Mouse (Mus musculus): Measurements from ENCODE around the gene Prlr.

- no peak for TF ChIP-seq CTCF (IDR thresholded peaks at IDR 0.05)
- TF ChIP-seq EP300 (IDR thresholded peaks at IDR 0.05; ENCODE audit: insufficient read depth, low read depth, low read length), result no peak
- TF ChIP-seq POLR2A (IDR thresholded peaks at IDR 0.05; ENCODE audit: insufficient read depth, low read depth, low read length), result no peak
Observed at GRCm38 (mm10) chr15:10200991-10201390, 24.0 kb downstream of the Prlr start.

All from heart, adult 2 months (tissue).